Mouse (Mus musculus): ENCODE measurements around the gene Zswim1.

GRCm38 (mm10) chr2:164815348-164815747 lies 7.1 kb upstream of the Zswim1 start:
- TF ChIP-seq HCFC1 (IDR thresholded peaks at IDR 0.05; ENCODE audit: borderline replicate concordance, insufficient read depth, low read length) (no peak), CHD2 (IDR thresholded peaks at IDR 0.05; ENCODE audit: low read depth, low read length) (no peak), ZC3H11A (IDR thresholded peaks at IDR 0.05; ENCODE audit: borderline replicate concordance, low read depth, low read length) (no peak)

All from ES-E14 (cell line).